Mouse (Mus musculus) adrenal gland, postnatal 10 days (tissue): ENCODE data around the gene Cdk20. TPM values are rescaled to one million over a fixed set of nuclear protein-coding genes. Genes with fewer than 3 reads are reported as not detected.
"Not testable (repeated sequence)": the region's sequence is repeated elsewhere in the genome, so short reads cannot be mapped to it uniquely, and the experiment has no call there.

Experiments used
- DNase-seq: peaks from one replicate; pipeline ENCODE4 v3.0.0; 2021; ENCODE audit warnings: mixed read lengths
- total RNA-seq, 2 experiments: library from RNA; stranded (reverse); gene quantifications; 2 replicates each; pipeline ENCODE4 v1.2.3; 2021

Gene Cdk20
- total RNA-seq, 2 experiments from 2014 or later = 3.9 to 5.9 TPM

DNA sequence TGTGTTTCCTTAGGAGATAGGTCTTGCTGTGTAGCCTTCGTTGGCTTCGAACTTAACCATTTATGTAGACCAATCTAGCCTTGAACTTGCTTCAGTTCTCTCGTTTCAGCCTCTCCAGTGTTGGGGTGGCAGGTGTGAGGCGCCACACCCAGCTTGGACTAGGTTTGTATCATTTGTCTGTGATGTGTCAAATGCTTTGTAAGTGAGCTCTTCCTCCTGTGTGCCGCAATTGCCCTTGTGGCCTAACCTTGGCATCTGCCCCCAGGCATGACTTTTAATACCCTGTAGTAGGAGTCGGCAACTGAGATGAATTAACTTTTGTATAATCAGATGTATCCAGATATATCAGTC is 9.5 kb upstream of the Cdk20 start:
- DNase-seq = no peak

DNA sequence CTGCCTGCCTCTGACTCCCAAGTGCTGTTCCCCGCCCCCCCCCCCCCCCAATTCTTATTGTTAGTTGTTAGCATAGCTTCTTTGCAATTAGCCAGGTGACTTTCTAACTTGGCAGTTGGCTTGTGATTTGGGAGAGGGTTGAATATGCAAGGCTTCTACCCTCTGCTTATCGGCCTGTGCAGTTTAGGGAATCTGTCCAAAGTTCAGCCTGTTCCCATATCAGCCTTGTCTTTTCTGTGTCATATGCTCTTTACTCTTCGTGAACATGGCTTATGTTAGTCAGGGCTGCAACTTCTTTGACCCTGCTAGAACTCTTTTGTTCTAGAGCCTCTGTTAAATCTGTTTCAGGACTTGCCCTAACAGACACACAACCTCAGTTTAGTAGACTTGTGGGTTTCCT is 7.8 kb upstream of the Cdk20 start:
- DNase-seq = no peak

DNA sequence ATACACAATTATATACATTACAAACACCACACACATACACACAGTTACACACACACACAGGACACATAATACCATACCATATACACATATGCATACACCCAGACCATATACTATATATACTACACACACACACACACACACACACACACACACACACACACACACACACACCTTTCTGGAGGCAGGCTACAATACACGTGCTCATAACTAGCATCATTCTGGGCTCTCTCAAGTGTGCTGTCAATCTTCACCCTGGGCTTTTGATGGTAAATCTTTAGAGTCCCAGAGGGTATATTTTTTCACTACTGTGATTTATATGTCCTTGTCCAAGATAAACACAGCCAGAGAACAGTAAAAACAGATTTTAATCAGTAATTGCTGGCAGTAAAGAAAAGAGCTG is 6.8 kb upstream of the Cdk20 start:
- no peak for DNase-seq

DNA sequence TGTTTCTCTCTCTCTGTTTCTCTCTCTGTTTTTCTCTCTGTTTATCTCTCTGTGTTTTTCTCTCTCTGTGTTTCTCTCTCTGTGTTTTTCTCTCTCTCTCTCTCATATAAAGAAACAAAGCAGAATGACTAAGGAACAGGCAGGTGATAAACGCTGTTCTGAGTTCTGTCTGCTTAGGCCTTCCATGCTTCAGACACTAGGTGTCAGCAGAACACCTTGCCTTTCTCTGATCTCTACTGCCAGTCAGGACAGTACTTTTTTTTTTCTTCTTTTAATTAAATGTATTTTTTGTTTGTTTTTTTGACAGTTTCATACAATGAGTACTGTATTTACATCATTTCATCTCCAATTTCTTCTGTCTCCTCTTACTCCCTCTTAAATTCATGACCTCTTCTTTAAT is 2.8 kb upstream of the Cdk20 start:
- no peak for DNase-seq

DNA sequence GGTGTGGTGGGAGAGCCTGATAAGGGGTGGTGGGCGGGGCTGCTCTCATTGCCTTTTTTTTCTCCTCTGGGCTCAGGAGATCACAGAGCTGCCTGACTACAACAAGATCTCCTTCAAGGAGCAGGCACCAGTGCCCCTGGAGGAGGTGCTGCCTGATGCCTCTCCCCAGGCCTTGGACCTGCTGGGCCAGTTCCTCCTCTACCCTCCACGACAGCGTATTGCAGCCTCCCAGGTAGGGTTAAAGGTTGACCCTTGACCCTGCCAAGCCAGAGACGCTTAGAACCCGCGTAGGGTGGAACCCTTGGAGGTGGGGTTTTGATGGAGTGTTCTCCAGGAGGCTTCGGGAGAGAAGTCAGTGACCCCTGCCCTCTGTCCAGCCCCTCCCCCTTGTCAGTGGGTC is 5.7 kb downstream of the Cdk20 start:
- no peak for DNase-seq

DNA sequence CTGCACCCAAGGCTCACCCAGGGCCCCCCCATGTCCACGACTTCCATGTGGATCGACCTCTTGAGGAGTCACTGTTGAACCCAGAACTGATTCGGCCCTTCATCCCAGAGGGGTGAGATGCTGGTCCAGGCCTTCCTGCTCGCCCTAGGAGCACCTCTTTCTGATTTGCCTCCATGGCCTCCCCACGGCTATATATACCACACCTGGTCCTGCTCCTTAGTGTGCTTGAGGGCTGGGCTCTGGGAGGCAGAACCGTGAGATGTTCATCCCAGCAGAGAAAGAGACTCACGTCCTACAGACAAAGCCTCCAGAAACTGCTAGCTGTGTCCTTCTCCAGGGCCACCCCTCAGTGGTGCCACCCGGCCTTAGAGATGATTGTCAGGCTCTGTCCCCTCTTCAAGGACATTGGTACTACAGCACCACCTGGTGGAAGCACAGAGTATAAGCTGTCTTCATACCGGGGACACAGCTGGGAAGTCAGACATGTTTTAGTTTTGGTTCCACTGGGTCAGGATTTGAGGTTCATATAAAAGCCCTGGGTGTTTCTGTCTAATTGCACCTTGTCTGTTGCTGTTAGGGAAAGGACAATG is 6.8 kb downstream of the Cdk20 start:
- DNase-seq = peak; percentile 80

DNA sequence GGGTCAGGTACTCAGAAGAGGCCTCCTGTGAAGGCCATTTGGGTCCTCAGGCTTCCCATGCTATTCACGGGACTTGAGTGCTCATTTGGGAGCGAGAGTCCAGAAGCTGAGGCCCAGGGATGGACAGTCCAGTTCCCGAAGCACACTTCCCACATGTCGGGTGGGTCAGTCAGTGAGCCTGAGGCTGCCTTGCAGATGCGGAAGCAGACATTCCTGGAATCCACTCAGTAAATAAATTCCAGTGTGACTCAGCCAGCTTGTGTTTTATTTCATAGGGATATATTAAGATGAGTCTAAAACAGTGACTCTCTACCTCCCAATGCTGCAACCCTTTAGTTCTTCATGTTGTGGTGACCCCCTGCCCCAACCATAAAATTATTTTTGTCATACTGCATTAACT is 7.4 kb downstream of the Cdk20 start:
- DNase-seq = no peak

DNA sequence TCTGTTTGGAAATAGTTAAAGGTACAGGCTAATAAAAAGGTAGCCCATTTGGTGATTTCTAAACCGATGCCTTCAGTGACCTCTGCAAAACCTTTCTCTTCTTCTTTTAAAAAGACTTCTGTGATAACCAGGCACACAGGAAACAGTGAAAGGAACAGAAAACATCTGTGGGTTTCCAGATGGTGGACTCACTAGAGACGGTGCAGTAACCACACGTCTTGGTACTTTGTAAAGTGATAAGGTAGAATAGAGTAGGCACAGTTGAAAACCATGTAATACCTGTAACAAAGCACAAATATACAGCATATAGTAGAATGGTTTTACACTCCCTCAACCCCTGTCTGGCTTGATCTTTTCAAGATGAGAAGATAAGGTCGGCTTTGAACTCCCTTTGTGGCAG is 8.5 kb downstream of the Cdk20 start:
- no peak for DNase-seq

DNA sequence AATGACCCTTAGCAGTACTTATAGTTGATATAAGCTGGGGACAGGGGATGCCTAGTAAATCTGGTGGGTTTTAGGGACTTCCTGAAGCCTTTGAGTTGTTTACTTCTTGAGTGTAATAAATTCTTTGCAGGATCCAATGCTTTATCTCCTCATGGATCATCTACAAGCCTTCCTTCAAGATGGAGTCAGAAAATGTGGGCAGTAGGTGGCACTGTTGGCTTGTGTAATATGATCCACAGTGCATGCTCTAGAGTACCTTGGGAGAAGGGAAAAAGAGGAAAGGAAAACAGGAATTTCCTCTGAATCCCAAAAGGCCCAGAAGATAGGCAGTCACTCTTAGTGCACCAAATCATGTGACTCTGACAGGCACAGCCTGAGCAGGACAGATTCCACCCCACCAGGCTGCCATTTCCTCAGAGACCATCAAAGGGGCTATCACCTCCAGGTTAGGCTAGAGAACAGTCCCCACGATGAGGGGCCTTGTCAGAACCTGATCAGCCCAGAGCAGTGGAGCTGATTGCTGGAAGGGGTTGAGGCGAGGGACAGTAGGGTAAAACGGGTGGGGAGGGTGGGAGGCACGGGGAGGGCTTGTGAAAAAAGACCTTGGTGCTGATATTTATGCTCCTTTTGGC is 11.3 kb downstream of the Cdk20 start:
- peak; percentile 76 for DNase-seq

DNA sequence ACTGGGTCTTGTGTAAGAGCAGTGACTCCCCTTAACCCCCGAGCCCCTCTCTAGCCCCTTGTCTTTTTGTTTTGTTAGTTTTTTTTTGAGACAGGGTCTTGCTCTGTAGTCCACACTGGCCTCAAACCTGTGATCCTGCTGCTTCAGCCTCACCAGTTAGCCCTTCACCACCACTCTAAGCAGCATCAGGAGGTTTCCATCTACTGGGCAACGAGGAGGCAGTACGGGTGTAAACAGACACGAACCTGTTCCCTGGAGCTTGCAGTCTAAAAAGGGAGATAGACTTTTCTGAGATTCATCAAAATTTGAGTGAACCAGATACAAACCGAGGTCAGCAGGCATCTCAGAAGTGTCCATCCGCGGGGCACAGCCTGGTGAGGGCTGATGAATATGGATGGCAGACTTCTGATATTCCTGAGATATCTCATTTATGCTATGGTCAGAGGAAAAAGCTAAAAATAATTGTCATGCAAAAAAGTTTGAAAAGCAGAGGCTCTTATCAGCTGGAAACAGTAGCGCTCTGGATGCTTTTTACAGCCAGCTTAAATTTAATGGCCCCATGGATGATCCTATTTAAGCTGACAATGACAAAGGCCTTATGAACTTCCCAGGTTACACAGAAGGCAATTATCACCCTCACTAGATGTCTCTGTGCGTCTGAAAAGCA is 13.3 kb downstream of the Cdk20 start:
- DNase-seq = no peak

DNA sequence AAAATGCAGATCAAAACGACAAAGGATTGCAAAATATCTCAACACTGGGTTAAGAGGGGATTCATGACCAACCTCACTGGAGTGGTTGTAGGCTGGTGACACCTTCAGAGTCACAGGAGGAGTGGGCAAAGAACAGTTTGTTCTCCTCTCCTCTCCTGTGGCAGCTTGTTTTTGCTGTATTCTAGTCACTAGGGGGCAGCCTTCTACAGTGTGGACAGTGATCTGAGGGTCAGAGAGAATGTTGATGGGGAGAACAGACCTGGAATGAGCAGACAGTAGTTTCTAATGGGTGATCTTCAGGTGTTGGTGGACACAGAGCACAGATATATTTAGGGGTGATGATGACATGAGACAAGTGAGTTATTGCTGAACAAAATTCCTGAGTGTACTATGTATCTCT is 15.8 kb downstream of the Cdk20 start:
- DNase-seq = peak; percentile 50

DNA sequence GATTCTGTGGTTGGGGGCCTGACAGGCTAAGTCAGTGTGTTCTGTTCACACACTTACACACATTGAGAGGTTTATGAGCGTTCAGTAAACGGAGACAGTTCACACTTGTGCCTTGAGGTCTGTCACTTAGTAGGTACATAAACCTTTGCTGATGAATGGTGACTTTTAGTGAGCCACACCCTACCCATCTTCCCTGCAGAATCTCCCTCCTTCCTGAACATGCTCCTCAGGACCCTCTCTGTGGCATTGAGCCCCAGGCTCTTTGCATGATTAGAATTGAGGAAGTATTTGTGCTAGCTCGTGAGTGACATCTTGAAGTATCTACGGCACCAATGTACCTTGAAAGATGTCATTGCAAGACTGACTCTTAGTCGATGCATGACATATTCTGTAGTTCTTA is 16.6 kb downstream of the Cdk20 start:
- no peak for DNase-seq

DNA sequence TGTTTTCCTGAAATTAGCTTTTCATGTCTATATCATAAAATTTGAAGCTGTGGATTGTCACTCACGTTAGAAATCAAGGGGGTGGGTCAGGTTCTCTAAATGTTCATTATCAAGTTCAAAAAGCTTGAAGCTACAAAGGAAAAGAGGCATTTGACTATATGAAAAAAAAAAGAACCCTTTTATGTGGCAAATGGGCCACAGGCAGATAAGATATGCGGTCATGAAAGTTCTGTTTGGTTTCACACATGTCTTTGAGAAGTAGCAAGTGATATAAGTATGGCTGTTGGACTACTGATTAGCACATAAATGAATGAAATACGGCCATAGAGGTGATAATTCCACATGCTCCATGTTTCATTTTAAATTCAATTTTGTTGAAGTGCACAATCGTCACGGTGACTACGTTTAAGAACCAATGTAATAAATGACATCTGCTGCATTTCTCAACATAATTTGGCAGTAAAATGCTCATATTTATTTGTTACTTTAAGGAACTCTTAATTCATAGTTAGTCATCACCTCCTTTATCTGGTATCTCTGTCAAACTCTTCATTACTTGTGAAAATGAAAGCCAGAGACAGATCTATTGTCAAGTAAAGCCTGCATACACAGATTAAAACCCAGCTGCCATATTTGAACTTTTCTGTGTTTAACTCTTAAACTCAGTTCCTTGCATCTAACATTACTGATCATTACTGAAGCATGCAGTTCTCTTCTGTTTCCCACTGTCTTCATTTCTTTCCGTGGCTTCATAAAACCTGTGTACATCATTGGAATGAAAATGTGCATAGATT is 18.1 kb downstream of the Cdk20 start:
- no peak for DNase-seq

DNA sequence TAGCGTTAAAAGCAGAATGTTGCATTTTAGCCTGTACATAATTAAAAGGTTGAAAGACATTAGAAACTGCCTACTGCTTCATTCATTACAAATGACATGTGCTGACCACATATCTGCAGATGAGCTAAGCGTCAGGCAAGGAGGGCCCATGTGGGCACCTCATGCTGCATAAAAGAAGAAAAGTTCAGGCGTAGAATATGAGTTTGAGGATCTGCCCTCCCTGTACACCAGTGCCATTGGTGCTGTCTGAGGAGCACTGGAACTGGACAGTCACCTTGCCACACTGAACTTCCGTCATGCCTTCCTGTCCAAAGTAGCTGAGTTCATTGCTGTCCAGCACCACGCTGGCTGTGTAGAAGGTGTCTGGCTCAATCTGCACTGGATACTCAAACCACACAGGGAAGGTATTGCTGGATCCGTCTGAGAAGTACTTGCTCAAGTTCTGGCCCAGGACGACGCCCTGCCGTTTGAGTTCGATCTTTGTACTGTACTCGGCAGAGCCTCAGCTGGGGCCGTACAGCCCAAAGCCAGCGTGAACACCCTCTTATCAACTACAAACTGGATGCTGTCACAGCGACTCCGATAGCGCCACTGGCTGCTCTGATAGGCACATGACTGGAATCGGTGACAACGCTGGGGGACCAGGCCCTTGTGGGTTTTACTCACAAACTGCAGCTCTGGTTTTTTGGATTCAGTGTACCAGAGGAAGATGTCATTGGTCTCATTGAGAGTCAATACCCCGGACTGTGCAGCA is 25.3 kb downstream of the Cdk20 start:
- not testable (repeated sequence) for DNase-seq

DNA sequence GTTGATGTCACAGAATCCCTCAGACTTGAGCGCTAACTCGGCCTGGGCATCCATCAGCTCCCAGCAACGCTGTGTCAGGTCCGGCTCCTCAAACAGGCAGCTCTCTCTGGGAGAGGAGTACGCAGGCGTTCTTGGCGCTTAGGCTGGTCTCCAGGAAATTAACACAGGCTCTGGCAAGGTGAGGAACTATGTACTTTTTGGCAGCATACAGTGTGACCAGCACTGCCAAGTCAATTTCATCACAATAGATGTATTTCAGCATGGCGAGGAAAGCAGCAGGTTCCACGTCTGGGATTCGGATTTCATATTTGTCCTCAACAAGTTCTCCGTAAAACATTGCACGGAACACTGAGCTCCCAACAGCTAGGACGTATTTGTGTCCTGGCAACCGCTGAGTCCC is 26.1 kb downstream of the Cdk20 start:
- peak; percentile 27 for DNase-seq

DNA sequence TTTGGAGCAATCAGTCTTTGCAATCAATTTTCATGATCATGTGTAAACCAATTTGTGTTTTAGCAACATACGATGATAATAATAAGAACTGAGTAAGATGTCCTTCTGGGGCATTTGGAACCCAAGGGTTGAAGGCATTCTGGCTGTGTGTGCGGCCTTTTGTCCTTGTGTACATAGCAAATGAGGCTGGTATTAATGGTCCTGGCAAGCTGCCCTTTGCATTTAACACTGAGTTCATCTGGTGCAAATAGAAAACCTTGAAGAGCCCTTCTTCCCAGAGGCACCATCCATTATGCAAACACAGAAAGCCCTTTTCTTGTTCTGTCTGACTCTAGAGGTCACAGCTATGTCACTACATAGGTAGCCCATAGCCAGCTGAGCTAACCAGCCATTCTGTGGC is 30.5 kb downstream of the Cdk20 start:
- DNase-seq = peak; percentile 53

DNA sequence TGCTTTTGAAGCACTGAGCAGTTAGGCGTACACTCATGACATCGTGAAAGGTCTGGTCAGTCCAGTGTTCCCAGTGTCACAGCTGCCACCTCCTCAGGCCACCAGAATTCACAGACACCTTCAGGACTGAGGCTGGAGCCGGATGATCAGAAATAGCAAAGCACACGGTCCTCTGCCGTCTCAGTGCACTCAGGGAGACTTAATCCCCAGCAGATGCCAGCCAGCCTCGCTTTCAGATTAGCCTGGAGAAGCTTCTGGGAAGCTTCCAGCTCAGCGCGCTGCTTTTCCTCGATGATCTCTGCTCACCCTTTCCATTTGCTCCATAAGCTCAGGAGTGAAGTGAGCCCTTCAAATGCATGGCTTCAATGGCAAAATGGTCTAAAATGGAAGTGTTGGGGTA is 33.1 kb downstream of the Cdk20 start:
- no peak for DNase-seq

DNA sequence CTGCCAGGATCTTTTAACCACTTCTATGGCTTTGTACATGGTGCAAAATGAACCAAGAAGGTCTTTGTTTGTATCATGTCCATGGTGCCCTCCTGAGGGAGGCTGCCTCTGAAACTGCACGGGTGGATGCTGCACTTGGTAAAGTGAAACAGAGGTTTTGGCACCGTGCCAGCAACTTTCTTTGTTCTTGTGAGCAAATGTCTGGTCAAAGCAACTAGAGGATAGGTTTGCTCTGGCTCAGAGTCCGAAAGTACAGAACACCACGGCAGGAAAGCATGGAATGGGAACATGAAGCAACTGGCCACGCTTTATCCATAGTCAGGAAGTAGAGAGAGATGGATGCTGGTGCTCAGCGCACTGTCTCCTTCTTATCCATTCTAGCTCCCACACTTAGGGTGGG is 35.8 kb downstream of the Cdk20 start:
- peak; percentile 40 for DNase-seq

DNA sequence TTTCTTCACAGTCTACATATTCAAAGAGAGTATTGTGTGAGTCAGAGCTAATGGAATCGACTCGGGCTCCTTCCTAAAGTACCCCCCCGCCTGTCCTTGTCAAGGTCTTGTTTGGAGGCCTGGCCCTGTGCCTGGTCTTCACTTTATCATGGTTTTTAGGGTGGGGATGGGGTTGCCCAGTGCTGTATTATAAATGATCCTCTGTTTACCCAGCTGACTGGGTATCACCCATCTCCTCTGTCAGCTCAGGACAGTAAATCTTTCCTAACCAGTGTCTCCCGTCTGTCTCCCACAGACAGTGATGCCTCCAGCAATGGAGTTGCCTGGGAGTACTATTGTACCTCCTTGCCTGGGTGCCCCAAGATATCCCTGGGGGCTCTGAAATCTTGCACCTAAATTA is 45.9 kb downstream of the Cdk20 start:
- DNase-seq = peak; percentile 71

DNA sequence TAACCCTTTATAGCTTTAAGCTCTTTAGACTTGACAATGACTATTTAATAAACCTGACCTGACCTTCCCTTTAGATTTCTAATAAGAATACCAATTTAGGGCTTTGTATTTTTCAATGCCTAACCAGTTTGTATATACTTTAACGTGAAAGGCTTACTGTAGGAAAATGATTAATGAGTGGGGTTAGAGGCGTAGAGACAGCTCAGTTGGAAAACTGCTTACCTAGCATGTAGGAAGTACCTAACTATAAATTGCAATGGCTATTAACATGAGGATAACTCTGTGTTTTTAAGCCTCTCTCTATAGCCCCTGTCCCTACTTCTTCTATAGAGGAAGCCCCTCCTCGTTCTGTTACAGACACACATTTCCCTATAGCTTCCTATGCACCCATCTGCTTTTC is 47.8 kb downstream of the Cdk20 start:
- DNase-seq = no peak

DNA sequence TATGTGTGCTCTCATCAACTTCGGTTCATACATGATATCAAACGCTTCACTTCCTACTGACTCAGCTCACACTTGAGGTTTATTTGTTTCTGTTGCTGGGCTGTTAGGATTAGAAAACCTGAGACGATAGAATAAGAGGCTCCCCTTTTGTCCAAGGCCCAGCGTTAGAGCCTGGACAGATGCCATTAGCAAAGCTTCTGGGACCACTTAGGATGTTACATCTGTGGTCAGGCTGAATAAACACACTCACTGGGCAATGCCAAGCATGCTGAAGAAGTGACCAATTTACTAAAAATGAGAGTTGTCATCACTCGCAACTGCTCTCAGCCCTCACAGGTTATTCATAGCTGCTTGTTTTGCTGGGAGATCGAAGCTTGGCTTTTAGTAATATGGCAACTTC is 57.8 kb downstream of the Cdk20 start:
- no peak for DNase-seq
